Mouse (Mus musculus): Measurements from ENCODE around the gene Olig1.

GRCm38 (mm10) chr16:91229643-91230042, 39.9 kb upstream of the Olig1 start:
- no peak for TF ChIP-seq CTCF (IDR thresholded peaks at IDR 0.05)
- TF ChIP-seq EP300 (IDR thresholded peaks at IDR 0.05) = no peak

Measured in lung, postnatal 0 days (tissue).